Mouse (Mus musculus) MEL (cell line): Measurements from ENCODE around the gene Vdac2. TPM values are rescaled to one million over a fixed set of nuclear protein-coding genes. Genes with fewer than 3 reads are reported as not detected.

ENCODE experiments used
- DNase-seq: peaks from one replicate; pipeline ENCODE4 v3.0.0; 2011; ENCODE audit warnings: low read depth, low spot score
- H3K27ac ChIP-seq: 2 replicates; pipeline ENCODE4 v1.5.1; 2012; ENCODE audit warnings: low read depth, mild to moderate bottlenecking, control low read depth, low read length, moderate library complexity; ENCODE audit not compliant: control insufficient read depth
- H3K27me3 ChIP-seq, 2 experiments: fragments of 150-350 bp in 1 of 2; sonication (generic) in 1 of 2; 2 replicates each; pipeline ENCODE4 v1.6.1; 2012; ENCODE audit warnings: low read length in 2 of 2, mild to moderate bottlenecking in 2 of 2, improper control_type of control experiment in 1 of 2, moderate library complexity in 1 of 2; ENCODE audit not compliant: insufficient read depth in 2 of 2, control insufficient read depth in 1 of 2
- H3K36me3 ChIP-seq, 2 experiments: 2 replicates each; pipeline ENCODE4 v1.6.1; 2012 to 2014; ENCODE audit warnings: low read length in 2 of 2, improper control_type of control experiment in 1 of 2, inconsistent platforms in 1 of 2, mild to moderate bottlenecking in 1 of 2; ENCODE audit not compliant: insufficient read depth in 2 of 2, control insufficient read depth in 1 of 2
- H3K4me1 ChIP-seq, 2 experiments: fragments of 150-350 bp in 1 of 2; sonication (generic) in 1 of 2; 2 replicates each; pipeline ENCODE4 v1.6.1; 2012; ENCODE audit warnings: low read length in 2 of 2, improper control_type of control experiment in 1 of 2, mild to moderate bottlenecking in 1 of 2; ENCODE audit not compliant: insufficient read depth in 2 of 2, control insufficient read depth in 1 of 2
- H3K4me3 ChIP-seq, 2 experiments: fragments of 150-350 bp in 1 of 2; sonication (generic) in 1 of 2; 2 replicates each; pipeline ENCODE4 v1.5.1; 2012; ENCODE audit warnings: low read depth in 2 of 2, low read length in 2 of 2, mild to moderate bottlenecking in 2 of 2, moderate library complexity in 2 of 2, control low read depth in 1 of 2, improper control_type of control experiment in 1 of 2; ENCODE audit not compliant: control insufficient read depth in 1 of 2, insufficient read depth in 1 of 2
- H3K79me2 ChIP-seq: 2 replicates; pipeline ENCODE4 v1.6.1; 2012; ENCODE audit warnings: mild to moderate bottlenecking, low read length, moderate library complexity; ENCODE audit not compliant: control insufficient read depth, poor library complexity, insufficient read depth
- H3K9ac ChIP-seq: 2 replicates; pipeline ENCODE4 v1.6.1; 2012; ENCODE audit warnings: low read depth, mild to moderate bottlenecking, control low read depth, low read length, moderate library complexity; ENCODE audit not compliant: control insufficient read depth, poor library complexity, severe bottlenecking
- H3K9me3 ChIP-seq: fragments of 150-350 bp; sonication (generic); replicated peaks from 2 replicates; pipeline ENCODE4 v1.6.1; 2012; ENCODE audit warnings: mild to moderate bottlenecking, low read length, improper control_type of control experiment, moderate library complexity; ENCODE audit not compliant: insufficient read depth
- BHLHE40 ChIP-seq: IDR thresholded peaks from 2 replicates; pipeline ENCODE4 v1.6.1; 2012; ENCODE audit warnings: low read depth, mild to moderate bottlenecking, inconsistent platforms, low read length, improper control_type of control experiment, borderline replicate concordance
- CHD2 ChIP-seq: IDR thresholded peaks from 2 replicates; pipeline ENCODE4 v1.6.1; 2011; ENCODE audit warnings: low read length, improper control_type of control experiment
- CTCF ChIP-seq, 3 experiments: IDR thresholded peaks in 2 of 3; conservative IDR thresholded peaks in 1 of 3; 2 replicates each; pipeline ENCODE4 v1.5.1; 2011 to 2012; ENCODE audit warnings: low read length in 3 of 3, low read depth in 2 of 3, mild to moderate bottlenecking in 2 of 3, improper control_type of control experiment in 1 of 3, inconsistent platforms in 1 of 3, mixed read lengths in 1 of 3, moderate library complexity in 1 of 3; ENCODE audit not compliant: control insufficient read depth in 1 of 3, insufficient read depth in 1 of 3, poor library complexity in 1 of 3, severe bottlenecking in 1 of 3
- ELF1 ChIP-seq: IDR thresholded peaks from 2 replicates; pipeline ENCODE4 v1.6.1; 2014; ENCODE audit warnings: low read depth, mild to moderate bottlenecking, inconsistent platforms, low read length, improper control_type of control experiment, moderate library complexity
- GABPA ChIP-seq: IDR thresholded peaks from 2 replicates; pipeline ENCODE4 v1.6.1; 2012; ENCODE audit warnings: low read depth, mild to moderate bottlenecking, inconsistent platforms, low read length, improper control_type of control experiment, moderate library complexity
- GATA1 ChIP-seq: IDR thresholded peaks from 2 replicates; pipeline ENCODE4 v1.6.1; 2011; ENCODE audit warnings: low read depth, low read length, improper control_type of control experiment
- HCFC1 ChIP-seq: IDR thresholded peaks from 2 replicates; pipeline ENCODE4 v1.6.1; 2012; ENCODE audit warnings: low read depth, mild to moderate bottlenecking, inconsistent platforms, low read length, improper control_type of control experiment, moderate library complexity
- JUND ChIP-seq: IDR thresholded peaks from 2 replicates; pipeline ENCODE4 v1.6.1; 2011; ENCODE audit warnings: low read depth, mild to moderate bottlenecking, improper control_type of control experiment, low read length
- MAFK ChIP-seq: IDR thresholded peaks from 2 replicates; pipeline ENCODE4 v1.6.1; 2011; ENCODE audit warnings: low read depth, mild to moderate bottlenecking, low read length, improper control_type of control experiment, borderline replicate concordance
- MEF2A ChIP-seq: IDR thresholded peaks from 2 replicates; pipeline ENCODE4 v1.6.1; 2014; ENCODE audit warnings: low read depth, mild to moderate bottlenecking, inconsistent platforms, low read length, improper control_type of control experiment; ENCODE audit not compliant: poor library complexity, insufficient replicate concordance, severe bottlenecking; ENCODE audit errors: extremely low read depth
- MYB ChIP-seq: IDR thresholded peaks from 2 replicates; pipeline ENCODE4 v1.6.1; 2011; ENCODE audit warnings: mild to moderate bottlenecking, low read depth, low read length, improper control_type of control experiment
- MYC ChIP-seq: IDR thresholded peaks from 2 replicates; pipeline ENCODE4 v1.6.1; 2011; ENCODE audit warnings: low read depth, mild to moderate bottlenecking, low read length, improper control_type of control experiment, moderate library complexity
- NRF1 ChIP-seq: IDR thresholded peaks from 2 replicates; pipeline ENCODE4 v1.6.1; 2014; ENCODE audit warnings: low read depth, mild to moderate bottlenecking, inconsistent platforms, low read length, improper control_type of control experiment, moderate library complexity; ENCODE audit not compliant: poor library complexity, insufficient read depth, severe bottlenecking
- POLR2A ChIP-seq, 2 experiments: IDR thresholded peaks; 2 replicates each; pipeline ENCODE4 v1.6.1; 2011 to 2012; ENCODE audit warnings: low read length in 2 of 2, mild to moderate bottlenecking in 2 of 2, control low read depth in 1 of 2, improper control_type of control experiment in 1 of 2, low read depth in 1 of 2, moderate library complexity in 1 of 2; ENCODE audit not compliant: control insufficient read depth in 1 of 2, insufficient read depth in 1 of 2, poor library complexity in 1 of 2
- POLR2AphosphoS2 ChIP-seq: IDR thresholded peaks from 2 replicates; pipeline ENCODE4 v1.6.1; 2011; ENCODE audit warnings: low read length, improper control_type of control experiment
- POLR2AphosphoS5 ChIP-seq: IDR thresholded peaks from 2 replicates; pipeline ENCODE4 v1.6.1; 2012; ENCODE audit warnings: low read depth, borderline replicate concordance, mild to moderate bottlenecking, inconsistent platforms, low read length, moderate library complexity, mixed read lengths
- RAD21 ChIP-seq: IDR thresholded peaks from 2 replicates; pipeline ENCODE4 v1.6.1; 2011; ENCODE audit warnings: mild to moderate bottlenecking, low read depth, low read length, improper control_type of control experiment
- RCOR1 ChIP-seq: IDR thresholded peaks from 2 replicates; pipeline ENCODE4 v1.6.1; 2012; ENCODE audit warnings: low read depth, mild to moderate bottlenecking, inconsistent platforms, low read length, improper control_type of control experiment
- SIN3A ChIP-seq: IDR thresholded peaks from 2 replicates; pipeline ENCODE4 v1.6.1; 2012; ENCODE audit warnings: low read length, improper control_type of control experiment, inconsistent platforms
- SMC3 ChIP-seq: IDR thresholded peaks from 2 replicates; pipeline ENCODE4 v1.6.1; 2011; ENCODE audit warnings: low read depth, low read length, improper control_type of control experiment
- TAL1 ChIP-seq: IDR thresholded peaks from 2 replicates; pipeline ENCODE4 v1.6.1; 2012; ENCODE audit warnings: mild to moderate bottlenecking, inconsistent platforms, low read length, moderate library complexity, mixed read lengths
- TBP ChIP-seq: IDR thresholded peaks from 2 replicates; pipeline ENCODE4 v1.8.0; 2011; ENCODE audit warnings: low read depth, low read length, improper control_type of control experiment
- UBTF ChIP-seq: IDR thresholded peaks from 2 replicates; pipeline ENCODE4 v1.6.1; 2012; ENCODE audit warnings: low read depth, mild to moderate bottlenecking, inconsistent platforms, low read length, improper control_type of control experiment, moderate library complexity, borderline replicate concordance; ENCODE audit not compliant: insufficient read depth
- USF1 ChIP-seq: IDR thresholded peaks from 2 replicates; pipeline ENCODE4 v1.6.1; 2014; ENCODE audit warnings: low read depth, mild to moderate bottlenecking, inconsistent platforms, low read length, improper control_type of control experiment, moderate library complexity
- USF2 ChIP-seq, 2 experiments: IDR thresholded peaks; 2 replicates each; pipeline ENCODE4 v1.6.1; 2011 to 2012; ENCODE audit warnings: improper control_type of control experiment in 2 of 2, low read length in 2 of 2, borderline replicate concordance in 1 of 2, inconsistent platforms in 1 of 2, low read depth in 1 of 2, mild to moderate bottlenecking in 1 of 2; ENCODE audit not compliant: insufficient read depth in 1 of 2
- ZKSCAN1 ChIP-seq: IDR thresholded peaks from 2 replicates; pipeline ENCODE4 v1.6.1; 2012; ENCODE audit warnings: low read depth, mild to moderate bottlenecking, inconsistent platforms, low read length, improper control_type of control experiment, moderate library complexity
- ZMIZ1 ChIP-seq: IDR thresholded peaks from 2 replicates; pipeline ENCODE4 v1.6.1; 2012; ENCODE audit warnings: low read depth, mild to moderate bottlenecking, inconsistent platforms, low read length, improper control_type of control experiment, moderate library complexity
- polyA plus RNA-seq, 2 experiments: library from polyadenylated mRNA; stranded (reverse) in 1 of 2; unstranded in 1 of 2; fragments of >175 nt in 1 of 2; fragments of >200 nt in 1 of 2; gene quantifications; 2 replicates each; pipeline versions ENCODE4 v1.2.1 to v1.2.4; 2012; ENCODE audit warnings: low replicate concordance in 2 of 2, low read depth in 1 of 2; ENCODE audit not compliant: insufficient read length in 2 of 2, insufficient read depth in 1 of 2, missing spikeins in 1 of 2
- total RNA-seq: library from RNA; depleted of rRNA; stranded (reverse); fragments of 300-350 nt; gene quantifications from 2 replicates; pipeline ENCODE4 v1.2.3, GENCODE M21; 2012

The Vdac2 gene
- total and polyA plus RNA-seq, 3 experiments: 74.9 to 327 (median 247) TPM

DNA sequence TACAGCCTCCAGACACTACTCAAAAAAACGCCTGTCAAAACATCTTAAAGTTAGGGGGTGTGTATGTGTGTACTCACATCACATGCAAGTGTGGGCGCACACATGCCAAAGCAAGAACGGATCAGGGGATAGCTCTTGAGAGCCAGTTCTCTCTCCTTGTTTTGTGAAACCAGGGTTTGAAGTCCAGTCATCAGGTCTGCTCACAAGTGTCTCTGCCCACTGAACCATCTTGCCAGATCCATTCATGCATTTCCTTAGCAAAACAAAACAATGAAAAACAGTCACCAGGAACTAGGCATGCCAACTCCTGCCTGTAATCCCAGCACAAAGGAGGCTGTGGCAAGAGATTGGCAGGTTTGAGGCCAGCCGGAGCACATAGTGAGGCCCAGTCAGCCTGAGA is 38.5 kb upstream of the Vdac2 start:
- no peak overlapping the region for H3K9ac ChIP-seq
- H3K79me2 ChIP-seq: no peaks in the 10 kb centered on the region
- H3K4me1 ChIP-seq: no peaks in the 10 kb centered on the region
- TF ChIP-seq RAD21: no peak
- no peak for TF ChIP-seq ZMIZ1
- TF ChIP-seq ZKSCAN1: no peak
- no peak for TF ChIP-seq MAFK
- TF ChIP-seq POLR2AphosphoS5: no peak
- no peaks in the 10 kb centered on the region for H3K9me3 ChIP-seq
- H3K36me3 ChIP-seq: no peaks in the 10 kb centered on the region
- H3K27ac ChIP-seq: no peak overlapping the region
- no peak overlapping the region for H3K4me3 ChIP-seq
- no peaks in the 10 kb centered on the region for H3K27me3 ChIP-seq
- DNase-seq: no peak

DNA sequence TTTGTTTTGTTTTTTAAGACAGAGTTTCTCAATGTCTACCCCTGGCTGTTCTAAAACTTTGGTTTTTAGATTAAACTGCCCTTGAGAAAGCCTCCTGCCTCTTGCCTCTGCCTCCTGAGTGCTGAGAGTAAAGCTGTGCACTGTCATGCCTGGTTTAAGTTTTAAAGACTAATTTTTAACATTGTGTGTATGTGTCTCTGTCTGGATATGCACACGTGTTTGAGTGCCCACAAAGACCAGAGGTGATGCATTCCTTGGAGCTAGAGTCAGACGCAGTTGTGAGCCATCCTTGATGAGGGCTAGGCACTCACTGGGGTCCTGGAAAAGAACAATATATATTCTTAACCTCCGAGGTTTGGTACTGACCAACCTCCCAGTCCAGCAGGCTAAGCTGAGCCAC is 37.7 kb upstream of the Vdac2 start:
- no peaks in the 10 kb centered on the region for H3K27me3 ChIP-seq

DNA sequence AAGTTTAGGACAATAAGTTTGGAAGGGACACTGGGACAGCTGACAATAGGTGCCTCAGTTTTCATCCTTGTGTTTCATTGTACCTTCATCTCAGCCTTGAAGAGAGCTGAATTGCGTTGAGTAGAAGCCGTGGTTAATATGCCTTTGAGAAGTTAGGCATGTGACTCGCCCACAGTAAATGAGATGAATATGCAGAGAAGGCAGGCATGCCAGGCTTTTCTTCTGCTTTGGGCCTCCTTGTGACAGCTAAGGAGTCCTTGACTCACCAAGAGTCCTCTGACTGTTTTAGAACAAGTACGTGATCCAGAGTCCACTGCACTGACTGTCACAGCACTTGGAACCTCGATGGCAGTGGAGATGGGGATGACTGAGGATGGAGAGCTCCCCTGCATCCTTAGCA is 36.9 kb upstream of the Vdac2 start:
- H3K4me1 ChIP-seq: no peaks in the 10 kb centered on the region
- H3K79me2 ChIP-seq: no peaks in the 10 kb centered on the region
- peaks cover 0 to 2% of the 10 kb centered on the region in 2 experiments; a peak in 2 of 4 replicates for H3K36me3 ChIP-seq
- no peak for DNase-seq
- TF ChIP-seq SMC3 (no peak), MEF2A (no peak), POLR2AphosphoS2 (no peak), MYB (no peak), CHD2 (no peak), NRF1 (no peak), JUND (no peak), UBTF (no peak), POLR2A (IDR thresholded peaks at IDR 0.05; ENCODE audit: control insufficient read depth in 1 of 2, insufficient read depth in 1 of 2, low read depth in 1 of 2, low read length in 2 of 2, poor library complexity in 1 of 2) (no peak), GATA1 (no peak), USF1 (no peak)
- no peaks in the 10 kb centered on the region for H3K27me3 ChIP-seq
- no peak overlapping the region for H3K4me3 ChIP-seq
- no peak overlapping the region for H3K27ac ChIP-seq
- H3K9ac ChIP-seq: no peak overlapping the region
- H3K9me3 ChIP-seq: no peaks in the 10 kb centered on the region

More for the DNA sequence above, 37.7 kb upstream of the Vdac2 start:
- H3K36me3 ChIP-seq: no peaks in the 10 kb centered on the region
- no peak overlapping the region for H3K27ac ChIP-seq
- no peak for TF ChIP-seq CTCF (IDR thresholded peaks at IDR 0.05 in 2 of 3, conservative IDR thresholded peaks at IDR 0.05 in 1 of 3; ENCODE audit: control insufficient read depth in 1 of 3, insufficient read depth in 1 of 3, low read depth in 2 of 3, low read length in 3 of 3, poor library complexity in 1 of 3, severe bottlenecking in 1 of 3)
- no peak for TF ChIP-seq MYC
- TF ChIP-seq TAL1: no peak
- no peak for TF ChIP-seq POLR2AphosphoS2
- TF ChIP-seq GABPA: no peak
- TF ChIP-seq USF2 (IDR thresholded peaks at IDR 0.05; ENCODE audit: borderline replicate concordance in 1 of 2, insufficient read depth in 1 of 2, low read depth in 1 of 2, low read length in 2 of 2): no peak
- no peak for TF ChIP-seq JUND
- TF ChIP-seq HCFC1: no peak
- TF ChIP-seq ELF1: no peak
- TF ChIP-seq UBTF: no peak
- no peak for TF ChIP-seq ZKSCAN1
- TF ChIP-seq RCOR1: no peak
- no peak for TF ChIP-seq ZMIZ1
- no peak for TF ChIP-seq TBP
- no peak for TF ChIP-seq BHLHE40
- no peak for TF ChIP-seq SIN3A
- TF ChIP-seq, all 39 proteins: peak for 0
- Histone ChIP-seq H3K79me2 (no peaks in the 10 kb centered on the region), H3K4me3 (no peak overlapping the region), H3K4me1 (no peaks in the 10 kb centered on the region), H3K9ac (no peak overlapping the region), H3K9me3 (no peaks in the 10 kb centered on the region)
- DNase-seq: no peak
